Mouse (Mus musculus) spleen, postnatal 10 days (tissue): ENCODE data around the gene Trim72.

Source experiments
- DNase-seq, 2 experiments: peaks; one replicate each; pipeline ENCODE4 v3.0.0; 2021 to 2022; ENCODE audit warnings: low spot score in 2 of 2

The Trim72 gene

DNA sequence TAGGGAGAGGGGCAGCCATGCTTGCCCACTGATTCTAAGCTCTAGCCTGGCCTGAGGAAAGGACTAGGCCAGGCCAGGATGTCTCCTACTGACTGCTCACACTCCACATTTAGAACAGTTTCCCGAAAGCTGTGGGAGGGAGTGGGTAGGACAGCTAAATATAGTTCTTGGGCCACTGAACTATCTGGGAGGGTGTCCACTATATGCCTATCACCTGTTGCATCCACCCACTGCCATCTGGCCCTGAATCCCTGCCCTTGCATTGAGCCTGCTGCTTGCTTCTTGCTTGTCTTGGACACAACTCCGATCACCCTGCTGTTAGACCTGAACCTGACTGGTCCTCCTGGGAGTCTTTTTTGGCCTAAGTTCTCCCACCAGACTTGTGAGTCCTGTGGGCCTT is at the start of gene Trim72:
Gene Trim72, plus strand, starts transcription at position 262 of the 400 bp plus-strand sequence.
- no peak for DNase-seq

DNA sequence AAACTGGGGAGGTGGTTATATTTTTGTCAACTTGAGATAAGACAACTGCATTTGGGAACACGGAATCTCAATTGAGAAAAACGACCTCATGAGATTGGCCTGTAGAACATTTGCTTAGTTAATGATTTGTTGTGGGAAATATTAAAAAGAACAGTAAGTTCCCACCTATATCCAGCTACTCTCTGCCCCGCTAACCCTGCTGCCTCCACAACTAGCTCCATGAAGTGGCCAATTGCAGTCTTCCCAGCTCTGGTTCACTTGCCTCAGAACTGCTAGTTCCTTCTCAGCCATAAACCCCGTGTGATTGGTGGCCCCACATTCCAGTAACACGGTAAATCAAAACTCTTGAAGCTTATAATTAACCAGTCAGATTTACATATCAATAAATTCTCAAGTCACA is 44.4 kb upstream of the Trim72 start:
- DNase-seq: no peak

DNA sequence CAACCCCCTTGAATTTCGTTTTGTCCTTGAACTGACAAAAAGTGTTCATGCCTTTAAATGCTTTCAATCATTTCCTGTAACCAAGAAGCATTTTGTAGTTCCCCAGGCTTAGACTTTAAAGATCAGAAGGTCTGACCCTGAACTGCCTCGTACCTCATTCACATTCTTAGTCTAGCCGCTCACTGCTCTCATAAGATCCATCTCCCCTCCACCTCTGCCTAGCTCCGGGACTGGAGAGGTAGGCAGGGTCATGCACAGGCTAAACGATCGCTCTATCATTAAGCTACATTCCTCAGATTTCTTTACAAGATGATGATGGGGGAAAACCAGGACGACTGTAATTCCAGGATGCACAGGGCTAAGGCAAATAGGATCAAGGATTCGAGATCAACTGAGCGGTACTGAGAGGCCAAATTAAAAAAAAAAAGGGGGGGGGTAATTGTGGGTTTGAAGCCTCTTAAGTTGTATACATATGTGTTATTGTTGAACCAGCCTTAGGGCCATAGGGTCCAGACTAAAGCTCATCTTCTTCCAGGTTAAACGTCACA is 37.3 kb upstream of the Trim72 start:
- peak; percentile 25 to 28 for DNase-seq

DNA sequence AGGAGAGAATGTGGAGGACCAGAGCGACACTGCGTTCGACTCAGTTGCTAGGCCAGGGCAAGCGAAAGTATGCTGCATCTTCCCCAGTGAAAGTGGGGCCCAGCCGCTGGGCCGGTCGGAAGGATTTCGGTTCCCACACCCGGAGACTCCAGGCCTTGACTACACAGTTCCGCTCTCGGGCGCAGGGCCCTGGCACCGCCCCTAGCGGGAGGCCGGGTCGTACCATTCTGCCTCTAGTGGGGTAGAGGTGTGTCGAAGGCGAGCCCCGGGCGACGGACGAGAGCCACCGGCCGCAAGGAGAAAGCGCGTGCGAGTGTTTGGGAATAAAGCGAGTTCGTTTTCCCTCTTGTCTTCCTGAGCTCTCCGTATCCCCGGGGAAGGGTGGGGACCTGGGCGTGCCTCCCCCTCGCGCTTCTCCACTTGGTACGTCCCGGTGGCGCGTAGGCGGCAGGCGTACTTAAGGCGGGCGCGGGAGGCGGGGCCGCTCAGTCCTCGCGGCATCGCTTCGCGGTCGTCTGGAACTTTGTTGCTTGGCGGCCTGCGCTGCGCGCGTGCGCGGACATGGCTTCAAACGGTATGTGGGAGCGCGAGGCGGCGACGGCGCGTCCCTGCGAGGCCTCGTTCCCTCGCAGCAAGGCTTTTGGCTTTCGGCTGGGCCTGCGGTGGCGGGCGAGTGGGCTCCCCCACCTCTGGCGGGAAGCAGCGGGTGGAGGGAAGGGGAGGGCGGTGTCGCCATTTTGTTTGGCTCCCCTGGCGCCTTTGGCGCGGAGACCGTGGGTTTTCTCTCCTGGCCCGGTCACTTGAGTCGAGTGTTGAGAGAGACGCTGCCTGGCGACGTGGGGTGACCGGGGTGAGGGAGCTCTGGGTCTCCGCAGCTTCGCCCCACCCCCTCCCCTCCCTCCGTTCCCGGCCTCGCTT is 36.5 kb upstream of the Trim72 start, which contains the start of gene Fus:
Gene Fus, plus strand, starts transcription at position 454 of the 918 bp plus-strand sequence.
- peak; percentile 97 to 100 for DNase-seq

DNA sequence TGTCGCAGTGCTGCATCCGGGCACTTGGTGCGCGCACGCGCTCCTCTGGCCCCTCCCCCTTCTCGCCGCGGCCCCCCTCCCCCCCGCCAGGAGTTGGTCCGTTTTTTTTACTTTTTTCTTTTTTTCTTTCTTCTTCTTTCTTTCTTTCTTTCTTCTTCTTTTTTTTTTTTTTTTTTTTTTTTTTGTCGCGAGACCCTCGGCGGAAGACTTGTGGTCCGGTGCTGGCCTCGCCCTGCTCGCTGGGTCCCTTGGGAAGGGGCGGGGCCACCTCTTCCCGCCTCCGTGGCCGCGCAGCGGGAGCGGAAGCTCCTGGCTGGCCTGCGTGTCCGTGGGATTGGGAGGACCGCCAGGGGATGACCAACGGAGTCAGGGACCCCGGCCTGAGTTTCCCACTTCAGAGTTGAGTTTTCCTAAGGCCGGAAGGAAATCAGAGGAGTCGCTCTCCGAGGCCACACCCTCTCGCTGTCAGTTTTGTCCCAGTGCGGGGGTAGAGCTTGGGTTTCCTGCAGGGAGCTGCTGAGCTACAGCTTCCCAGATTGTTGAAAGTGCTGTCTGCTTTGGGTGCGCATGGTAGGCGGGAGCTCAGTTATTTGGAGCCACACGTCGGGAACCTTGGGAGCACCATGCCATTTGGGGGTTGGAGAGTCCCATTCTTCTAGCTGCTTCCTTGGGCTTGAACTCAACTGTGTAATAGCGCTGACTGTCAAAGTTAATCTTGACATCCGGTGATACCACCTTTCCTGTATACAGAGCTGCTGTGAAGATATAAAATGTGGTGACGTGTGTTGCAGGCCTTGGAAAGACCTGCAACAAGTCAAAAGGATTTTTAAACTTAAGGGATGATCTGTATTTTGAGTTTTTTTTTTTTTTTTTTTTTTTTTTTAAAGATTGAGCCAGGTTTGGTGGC is 35.6 kb upstream of the Trim72 start:
- DNase-seq: peak; percentile 72 to 78

DNA sequence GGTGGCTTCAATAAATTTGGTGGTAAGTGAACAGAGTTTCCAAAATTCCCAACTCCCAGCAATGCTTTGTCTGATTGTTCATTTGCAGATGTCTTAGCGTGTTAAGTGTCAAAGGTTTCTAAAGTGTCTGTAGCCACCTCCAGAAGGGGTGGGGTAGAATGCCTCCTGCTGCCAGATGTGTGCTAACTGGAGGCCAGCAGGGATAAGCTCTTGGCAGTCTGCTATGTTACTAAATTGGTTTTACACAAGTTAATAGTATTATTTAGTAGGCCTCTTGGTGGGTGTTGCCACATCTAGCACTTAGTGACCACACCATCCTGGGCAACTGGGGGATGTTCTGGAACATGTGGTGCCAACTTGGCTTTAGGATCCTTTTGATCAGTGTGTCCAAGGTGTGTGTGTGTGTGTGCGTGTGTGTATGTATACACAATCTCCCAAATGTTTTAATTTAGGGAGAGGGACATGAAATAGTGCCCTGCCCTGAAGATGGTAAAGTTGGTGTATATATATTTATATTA is 29.3 kb upstream of the Trim72 start:
- no peak for DNase-seq

DNA sequence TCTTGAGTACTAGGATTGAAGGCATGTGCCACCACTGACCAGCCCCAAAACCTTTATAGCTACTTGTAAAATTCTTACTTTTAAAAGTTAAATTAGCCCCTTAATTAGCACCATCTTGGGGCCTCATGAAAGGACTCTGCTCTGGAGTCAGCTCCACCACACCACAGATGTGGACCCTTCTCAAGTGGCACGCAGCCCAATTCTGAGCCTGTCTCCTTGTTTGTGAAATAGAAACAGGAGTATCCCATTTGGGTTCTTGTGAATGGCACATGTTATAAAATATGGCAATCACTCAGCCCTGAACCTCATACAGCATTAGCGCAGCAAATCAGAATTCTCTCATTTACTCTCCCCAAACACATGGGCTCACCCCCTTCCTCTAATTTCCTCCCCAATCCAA is 24.9 kb upstream of the Trim72 start:
- DNase-seq: no peak

DNA sequence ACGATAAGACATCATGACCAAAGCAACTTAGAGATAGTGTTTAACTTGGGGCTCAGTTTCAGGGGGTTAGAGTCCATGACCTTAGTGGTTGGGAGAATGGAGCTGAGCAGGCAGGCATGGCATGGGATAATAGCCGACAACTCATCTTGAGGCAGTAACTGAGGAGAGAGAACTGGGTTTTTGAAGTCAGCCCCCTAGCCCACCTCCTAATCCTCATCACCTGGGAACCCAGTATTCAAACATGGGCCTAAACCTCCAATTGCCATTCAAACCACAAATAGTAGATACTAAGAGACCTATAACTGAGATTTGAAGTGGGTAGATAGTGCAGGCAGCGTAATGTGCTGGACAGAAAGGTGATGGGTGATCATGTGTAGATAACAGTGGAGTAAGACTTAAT is 23.1 kb upstream of the Trim72 start:
- no peak for DNase-seq

DNA sequence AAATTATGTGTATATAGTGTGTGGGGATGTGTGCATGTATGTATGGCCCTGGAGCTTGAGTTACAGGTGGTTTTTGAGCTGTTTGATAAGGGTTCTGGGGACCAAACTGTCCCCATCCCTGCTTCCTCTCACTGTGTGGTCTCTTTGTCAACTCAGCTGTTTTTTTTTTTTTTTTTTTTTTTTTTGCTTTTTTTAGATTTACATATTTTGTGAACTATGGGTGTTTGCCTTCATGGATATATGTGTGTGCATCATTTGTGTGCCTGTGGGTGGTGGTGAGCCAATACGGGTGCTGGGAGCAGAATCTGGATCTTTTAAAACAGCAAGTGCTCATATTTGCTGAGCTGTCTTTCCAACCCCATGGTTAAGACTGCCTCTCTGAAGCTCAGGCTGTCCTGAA is 14.8 kb upstream of the Trim72 start:
- no peak for DNase-seq

DNA sequence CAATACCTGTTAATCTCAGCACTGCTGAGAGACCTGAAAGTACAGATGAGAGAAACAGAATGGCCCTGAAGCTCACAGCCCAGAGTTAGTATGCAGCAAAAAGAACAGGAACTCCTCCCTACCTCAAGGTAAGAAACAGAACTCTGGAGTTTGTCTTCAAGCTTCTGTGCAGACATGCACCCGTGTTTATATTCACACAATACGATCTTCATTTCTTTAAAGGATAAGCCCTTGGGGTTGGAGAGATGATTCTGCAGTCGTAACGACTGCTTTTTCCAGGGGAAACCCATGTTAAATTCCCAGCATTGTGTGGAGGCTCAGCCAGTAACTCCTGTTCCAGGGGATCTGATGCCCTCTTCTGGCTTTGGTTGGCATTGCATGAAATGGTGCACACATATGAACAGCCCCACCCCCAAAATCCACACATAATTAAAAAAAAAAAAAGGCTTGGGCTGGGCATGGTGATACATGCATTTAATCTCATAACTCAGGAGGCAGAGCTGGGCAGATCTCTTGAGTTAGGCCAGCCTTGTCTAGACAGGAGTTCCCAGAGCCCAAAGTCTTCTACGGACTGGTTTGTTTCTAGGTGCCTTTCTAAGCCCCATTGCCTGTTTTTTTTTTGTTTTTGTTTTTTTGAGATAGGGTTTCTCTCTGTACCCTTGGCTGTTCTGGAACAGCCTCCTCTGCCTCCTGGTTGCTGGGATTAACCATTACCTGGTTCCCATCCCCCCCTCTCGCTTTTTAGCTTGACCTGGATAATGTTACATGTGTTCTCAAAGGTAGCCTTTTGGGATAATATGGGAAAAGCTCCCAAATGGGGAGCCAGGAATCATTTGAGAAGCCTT is 11.9 kb upstream of the Trim72 start:
- DNase-seq: peak; percentile 75 to 86

DNA sequence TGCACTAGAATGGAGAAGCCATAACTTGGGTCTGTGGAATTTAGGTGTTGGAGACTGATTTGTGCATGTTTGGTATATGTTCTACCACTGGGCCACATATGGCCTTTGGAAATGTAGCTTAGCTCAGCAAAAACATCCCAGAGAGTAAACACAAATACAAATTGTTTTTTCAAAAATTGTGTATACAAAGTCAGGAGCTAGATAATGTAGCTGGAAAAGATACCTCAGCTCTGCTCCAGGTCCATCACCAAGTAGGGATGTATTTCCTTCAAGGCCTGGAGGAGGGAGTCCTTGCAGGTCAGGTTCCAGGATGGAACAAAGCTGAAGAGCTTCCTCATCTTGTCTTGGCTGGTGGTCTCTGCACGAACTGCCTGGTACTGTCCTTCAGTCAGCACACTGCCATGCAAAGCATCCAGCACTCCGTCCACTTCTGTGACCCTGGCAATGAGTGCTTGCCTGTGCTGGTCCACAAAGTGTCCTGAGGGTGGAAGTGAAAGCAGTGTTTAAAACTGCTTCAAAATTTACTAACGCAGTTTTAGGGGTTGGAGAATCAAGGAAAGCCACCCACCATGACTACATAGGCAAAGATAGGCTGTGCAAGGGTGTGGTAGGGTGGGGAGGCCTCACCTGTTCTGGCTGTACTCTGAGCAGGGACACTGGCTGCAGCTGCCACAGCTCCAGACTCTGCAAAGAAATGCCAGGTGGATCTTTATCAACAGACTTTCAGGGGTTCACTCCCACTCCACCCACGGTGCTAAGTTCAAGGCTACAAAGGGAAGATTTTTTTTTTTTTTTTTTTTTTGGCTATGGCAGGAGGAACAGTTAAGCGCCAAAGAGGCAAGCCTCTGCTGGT is 11.0 kb upstream of the Trim72 start:
- peak in 1 of 2 experiments; percentile 18 for DNase-seq

DNA sequence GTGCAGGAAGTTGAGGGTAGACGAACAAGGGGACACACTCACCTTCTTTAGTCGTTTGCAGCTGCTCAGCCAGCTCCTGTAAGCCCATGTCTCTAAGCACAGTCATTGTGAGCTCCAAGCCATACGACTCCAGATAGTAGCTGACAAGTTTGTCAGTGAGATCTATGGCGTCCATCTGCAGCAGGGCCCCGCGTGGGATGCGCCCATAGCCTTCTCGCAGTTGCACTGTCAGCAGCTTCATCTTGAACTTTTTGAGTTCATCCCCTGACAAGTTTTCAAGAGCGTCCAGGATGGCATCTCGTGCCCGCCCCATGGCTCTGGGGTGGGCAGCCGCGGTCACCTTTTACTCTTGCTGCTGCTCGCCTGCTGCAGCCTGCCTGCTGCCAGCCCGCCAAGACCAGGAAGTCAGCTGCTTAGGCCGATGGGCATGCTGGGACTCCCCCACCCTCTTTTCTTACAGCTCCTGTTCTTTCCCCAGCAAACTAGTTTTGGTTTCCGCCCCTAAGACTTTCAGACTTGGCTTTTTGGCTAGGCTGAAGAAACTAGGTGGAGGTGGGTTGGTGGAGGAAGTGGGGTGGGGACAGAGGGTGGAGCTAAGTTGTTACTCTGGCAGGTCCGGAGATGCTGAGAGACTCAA is 10.3 kb upstream of the Trim72 start, which contains the start of gene Pycard:
Gene Pycard, minus strand, starts transcription at position 527 of the 637 bp plus-strand sequence.
- DNase-seq: peak; percentile 44 to 68

DNA sequence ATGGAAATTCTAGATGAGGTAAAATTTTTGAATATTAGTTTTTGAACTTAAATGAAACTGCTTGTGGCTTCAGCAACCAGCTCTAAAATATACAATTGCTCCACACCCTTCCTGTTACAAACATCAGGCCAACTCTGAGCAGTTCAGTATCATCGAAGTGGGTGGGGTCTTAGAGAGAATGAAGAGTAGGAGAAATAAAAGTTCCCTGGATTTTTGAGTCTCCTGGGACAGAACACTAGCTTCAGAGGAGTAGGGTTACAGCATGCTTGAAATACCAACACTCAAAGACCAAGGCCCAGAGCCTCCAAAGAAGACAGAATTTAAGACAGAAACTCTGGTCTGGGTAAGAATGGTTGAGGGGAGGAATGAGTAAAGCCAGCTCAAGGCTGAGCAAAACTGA is 4.3 kb upstream of the Trim72 start:
- DNase-seq: no peak

DNA sequence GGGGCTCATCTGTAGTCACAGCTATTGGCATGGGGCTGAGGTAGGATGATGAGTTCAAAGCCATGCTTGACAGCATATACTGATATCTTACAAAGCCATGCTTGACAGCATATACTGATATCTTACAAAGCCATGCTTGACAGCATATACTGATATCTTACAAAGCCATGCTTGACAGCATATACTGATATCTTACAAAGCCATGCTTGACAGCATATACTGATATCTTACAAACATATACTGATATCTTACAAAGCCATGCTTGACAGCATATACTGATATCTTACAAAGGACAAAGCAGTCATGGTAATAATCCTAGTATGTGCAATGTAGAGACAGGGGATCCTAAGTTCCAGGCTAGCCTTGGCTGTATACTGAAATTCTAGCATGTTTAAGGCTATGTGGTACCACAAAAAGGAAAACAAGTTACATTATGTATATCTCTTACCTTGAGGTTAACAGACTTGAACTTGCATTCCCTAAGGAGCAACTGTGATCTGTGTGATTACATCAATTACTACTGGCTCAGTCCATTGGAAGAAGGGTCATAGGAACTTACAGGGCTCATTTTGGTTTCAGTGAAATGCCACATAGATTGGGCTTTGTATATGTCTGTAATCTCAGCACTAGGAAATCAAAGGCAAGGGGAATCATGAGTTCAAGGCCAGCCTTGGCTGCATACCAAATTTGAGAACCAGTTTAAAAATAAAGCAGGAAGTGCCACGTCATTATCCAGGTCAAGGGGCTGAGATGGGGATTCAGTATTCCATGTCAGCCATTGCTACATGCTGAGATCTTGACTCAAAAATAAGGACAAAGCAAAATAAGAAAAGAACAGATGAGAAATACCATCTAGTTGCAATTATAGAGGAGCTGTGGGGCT is 3.4 kb upstream of the Trim72 start:
- no peak for DNase-seq

DNA sequence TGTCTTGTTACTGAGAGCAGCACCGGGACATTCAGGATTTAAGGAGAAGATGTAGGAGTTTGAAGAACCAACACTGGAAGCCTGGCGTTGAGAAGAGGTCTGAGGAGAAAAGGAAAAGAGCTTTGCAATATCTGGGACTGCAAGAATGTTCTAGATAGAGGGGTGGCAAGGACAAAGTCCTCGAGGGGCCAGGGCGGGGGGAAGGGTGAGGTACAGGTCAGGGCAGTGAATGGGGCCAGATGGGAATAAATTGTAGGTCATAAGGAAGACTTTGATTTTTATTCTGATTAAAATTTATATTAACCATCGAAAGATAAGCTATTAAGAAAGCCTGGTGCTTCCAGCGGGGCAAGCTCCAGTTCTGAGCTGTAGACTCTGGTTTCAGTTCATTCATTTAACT is 651 bp upstream of the Trim72 start:
- DNase-seq: no peak

DNA sequence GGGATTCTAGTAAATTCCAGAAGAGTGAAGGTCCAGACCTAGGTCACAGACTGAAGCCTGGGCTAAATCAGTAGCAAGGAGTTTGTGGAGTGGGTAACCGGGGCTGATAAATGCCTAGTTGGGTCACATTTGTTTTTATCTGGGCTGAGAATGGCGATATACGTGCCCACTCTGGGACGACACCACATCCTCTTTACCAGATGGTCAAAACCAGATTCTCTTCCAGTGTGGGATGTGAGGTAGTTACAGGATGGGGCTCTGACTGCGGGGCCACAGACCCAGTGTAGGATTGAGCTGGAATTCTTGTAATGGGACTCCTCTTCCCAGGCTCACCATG is 369 bp downstream of the Trim72 start:
- no peak for DNase-seq

DNA sequence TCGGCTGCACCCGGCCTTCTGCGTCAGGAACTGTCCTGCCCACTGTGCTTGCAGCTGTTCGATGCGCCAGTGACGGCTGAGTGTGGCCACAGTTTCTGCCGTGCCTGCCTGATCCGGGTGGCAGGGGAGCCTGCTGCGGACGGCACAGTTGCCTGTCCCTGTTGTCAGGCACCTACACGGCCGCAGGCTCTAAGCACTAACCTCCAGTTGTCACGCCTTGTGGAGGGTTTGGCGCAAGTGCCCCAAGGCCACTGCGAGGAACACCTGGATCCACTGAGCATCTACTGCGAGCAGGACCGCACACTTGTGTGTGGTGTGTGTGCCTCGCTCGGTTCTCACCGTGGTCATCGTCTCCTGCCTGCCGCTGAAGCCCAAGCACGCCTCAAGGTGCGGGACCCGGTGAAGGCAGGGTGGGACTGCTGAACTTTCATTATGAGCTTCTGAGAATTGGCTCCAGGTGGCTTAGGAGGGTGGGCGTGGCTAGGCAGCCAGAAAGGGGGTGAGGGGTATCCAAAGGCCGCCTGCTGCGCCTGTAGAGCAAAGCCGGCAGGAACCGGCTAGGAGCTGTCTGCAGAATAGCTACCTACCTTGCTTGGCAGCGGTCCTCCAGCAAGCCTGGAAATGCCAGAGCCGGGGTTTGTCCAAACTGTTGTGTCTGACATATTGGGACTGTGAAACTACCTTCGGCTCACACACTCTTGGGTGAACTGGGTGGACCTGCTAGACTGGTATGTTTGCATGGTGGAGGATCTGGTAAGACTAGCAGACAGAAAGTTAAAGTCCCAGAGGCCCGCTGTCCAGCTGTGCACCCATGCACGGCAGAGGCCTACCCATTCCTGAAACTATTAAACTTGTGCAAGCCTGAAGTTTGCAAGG is 976 bp downstream of the Trim72 start:
- no peak for DNase-seq

DNA sequence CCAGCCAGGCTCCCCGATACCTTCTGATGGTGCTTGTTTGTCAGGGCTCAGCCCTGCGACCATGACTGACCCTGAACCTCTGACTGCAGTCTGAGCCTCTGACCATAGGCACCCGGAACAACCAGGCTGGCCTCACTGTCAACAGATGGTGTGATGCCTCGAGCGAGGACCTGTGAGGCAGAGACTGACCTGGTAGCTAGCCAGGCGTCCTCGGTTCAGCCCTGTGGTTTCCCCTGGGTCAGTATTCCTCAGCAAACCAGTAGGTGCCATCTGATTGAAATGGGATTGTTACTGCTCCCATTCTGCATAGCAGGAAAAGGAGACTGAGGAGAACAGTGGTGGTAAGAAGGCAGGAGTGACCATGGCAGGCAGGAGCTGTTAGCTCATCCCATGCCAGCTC is 2.4 kb downstream of the Trim72 start:
- DNase-seq: no peak
